Mouse (Mus musculus): ENCODE measurements around the gene Tubb5. TPM values are rescaled to one million over a fixed set of nuclear protein-coding genes. Genes with fewer than 3 reads are reported as not detected.
A peak's percentile ranks its signal among the peaks of the same experiment; 100 is the strongest.
"Not testable (repeated sequence)": the region's sequence is repeated elsewhere in the genome, so short reads cannot be mapped to it uniquely, and the experiment has no call there.

Gene Tubb5
- total and polyA plus RNA-seq, 2 experiments from 2014 or later: 2,151 to 3,707 TPM

DNA sequence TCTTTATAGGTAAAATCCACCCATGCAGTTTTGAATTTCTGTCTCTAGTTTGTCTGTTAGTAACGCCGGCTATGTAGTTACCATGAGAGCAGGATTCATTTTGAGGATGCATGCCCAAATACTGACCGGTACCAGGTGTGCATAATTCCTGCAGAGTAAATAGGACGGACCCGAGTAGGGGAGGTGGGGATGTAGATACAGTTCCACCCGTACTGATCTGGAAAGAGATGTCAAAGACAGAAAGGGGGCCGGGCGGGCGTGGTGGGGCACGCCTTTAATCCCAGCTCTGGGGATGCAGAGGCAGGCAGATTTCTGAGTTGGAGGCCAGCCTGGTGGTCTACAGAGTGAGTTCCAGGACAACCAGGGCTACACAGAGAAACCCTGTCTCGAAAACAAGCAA lies 3.9 kb upstream of the Tubb5 start:
- WGBS: 13% methylated on average over 11 of the region's 11 CpGs
- Histone ChIP-seq H3K36me3 (ENCODE audit: insufficient read depth) (peaks cover 17% of the 10 kb centered on the region), H3K4me3 (ENCODE audit: low read depth, low read length) (peak overlapping the region; percentile 64), H3K4me1 (ENCODE audit: insufficient read depth) (peaks cover 10% of the 10 kb centered on the region; the same call in 1 of the 2 replicates), H3K9ac (peak overlapping the region; percentile 53), H3K4me2 (ENCODE audit: low read depth) (peak overlapping the region; percentile 67), H3K27ac (ENCODE audit: low read depth, low read length) (peak overlapping the region; percentile 67; the same call in 1 of the 2 replicates), H3K9me3 (ENCODE audit: low read length) (no peaks in the 10 kb centered on the region), H3K27me3 (ENCODE audit: insufficient read depth, low read length) (no peaks in the 10 kb centered on the region)
- DNase-seq: no peak
- TF ChIP-seq CTCF (IDR thresholded peaks at IDR 0.05; ENCODE audit: low read depth): no peak
- no peak for ATAC-seq

DNA sequence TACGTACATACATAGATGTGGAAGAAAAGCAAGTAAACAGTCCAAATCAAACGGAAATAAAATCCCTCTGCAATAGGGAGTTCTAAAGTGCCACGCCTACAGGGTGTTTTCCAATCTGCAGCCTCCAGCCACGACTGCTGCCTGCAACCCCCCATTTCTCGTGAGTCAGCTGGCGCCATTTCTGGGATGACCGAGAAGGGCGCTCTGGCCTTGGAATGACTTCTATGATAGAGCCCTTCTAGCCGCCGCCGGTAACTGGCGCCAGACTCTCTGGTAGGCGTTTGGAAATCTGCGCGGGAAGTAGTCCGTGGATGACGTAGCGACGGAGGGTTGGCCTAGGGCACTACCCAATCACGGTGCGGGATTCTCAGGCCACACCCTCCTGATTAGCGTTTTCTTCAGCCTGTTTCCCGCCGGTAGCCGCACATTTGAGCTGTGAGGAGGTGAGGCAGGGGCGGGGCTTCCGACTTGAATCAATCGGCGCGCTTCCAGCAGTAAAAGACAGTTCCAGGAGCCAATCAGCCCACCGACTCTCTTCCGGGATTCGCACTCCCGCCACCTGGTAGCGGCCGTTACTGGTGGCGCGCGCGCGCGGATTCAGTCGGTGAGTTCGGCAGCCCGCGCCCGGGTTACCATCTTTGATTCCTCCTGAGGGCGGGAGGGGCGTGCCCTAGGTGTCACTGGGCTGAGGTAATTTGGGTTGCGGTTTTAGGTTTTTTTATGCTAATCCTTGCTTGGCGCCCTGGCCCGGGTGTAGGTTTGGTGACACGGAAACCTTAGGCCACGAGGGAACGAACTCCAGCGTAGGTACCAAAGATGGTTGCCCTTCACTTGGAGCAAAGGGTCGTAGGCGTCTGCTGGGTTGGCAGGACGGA lies 3.2 kb upstream of the Tubb5 start, which contains the start of gene Mdc1:
TSS of gene Mdc1 (plus strand) at position 440 of the 875 bp plus-strand sequence.
- Histone ChIP-seq H3K27me3 (ENCODE audit: insufficient read depth, low read length) (no peaks in the 10 kb centered on the region), H3K9ac (peak within 1 kb of the TSS; percentile 53), H3K9me3 (ENCODE audit: low read length) (no peaks in the 10 kb centered on the region), H3K4me3 (ENCODE audit: low read depth, low read length) (peak within 1 kb of the TSS; percentile 64), H3K27ac (ENCODE audit: low read depth, low read length) (peak within 1 kb of the TSS; percentile 67), H3K4me2 (ENCODE audit: low read depth) (peak within 1 kb of the TSS; percentile 67), H3K4me1 (ENCODE audit: insufficient read depth) (peaks cover 10% of the 10 kb centered on the region; the same call in 1 of the 2 replicates), H3K36me3 (ENCODE audit: insufficient read depth) (peaks cover 13% of the 10 kb centered on the region)
- peak; percentile 63 for TF ChIP-seq CTCF (IDR thresholded peaks at IDR 0.05; ENCODE audit: low read depth)
- ATAC-seq (peak; percentile 89), DNase-seq (peak; percentile 100)
- WGBS: under 1% methylated on average over 59 of the region's 59 CpGs

- peak overlapping the region; percentile 44 for H3K4me2 ChIP-seq (ENCODE audit: low read depth)
- peaks cover 10% of the 10 kb centered on the region for H3K36me3 ChIP-seq (ENCODE audit: insufficient read depth)
- H3K9ac ChIP-seq: 0 out of 2 replicates have a peak overlapping the region, but pooled peaks have one; percentile 4
- peak overlapping the region; percentile 64 for H3K4me3 ChIP-seq (ENCODE audit: low read depth, low read length)
- peaks cover 15% of the 10 kb centered on the region; the same call in 1 of the 2 replicates for H3K4me1 ChIP-seq (ENCODE audit: insufficient read depth)
- ATAC-seq (no peak), DNase-seq (no peak)
- no peaks in the 10 kb centered on the region for H3K9me3 ChIP-seq (ENCODE audit: low read length)
- no peak for TF ChIP-seq CTCF (IDR thresholded peaks at IDR 0.05; ENCODE audit: low read depth)
- peak overlapping the region; percentile 42 for H3K27ac ChIP-seq (ENCODE audit: low read depth, low read length)
- WGBS: 56% methylated on average over 14 of the region's 14 CpGs
- no peaks in the 10 kb centered on the region for H3K27me3 ChIP-seq (ENCODE audit: insufficient read depth, low read length)
Measured at GRCm38 (mm10) chr17:35840561-35840960, 2.5 kb upstream of the Tubb5 start.

DNA sequence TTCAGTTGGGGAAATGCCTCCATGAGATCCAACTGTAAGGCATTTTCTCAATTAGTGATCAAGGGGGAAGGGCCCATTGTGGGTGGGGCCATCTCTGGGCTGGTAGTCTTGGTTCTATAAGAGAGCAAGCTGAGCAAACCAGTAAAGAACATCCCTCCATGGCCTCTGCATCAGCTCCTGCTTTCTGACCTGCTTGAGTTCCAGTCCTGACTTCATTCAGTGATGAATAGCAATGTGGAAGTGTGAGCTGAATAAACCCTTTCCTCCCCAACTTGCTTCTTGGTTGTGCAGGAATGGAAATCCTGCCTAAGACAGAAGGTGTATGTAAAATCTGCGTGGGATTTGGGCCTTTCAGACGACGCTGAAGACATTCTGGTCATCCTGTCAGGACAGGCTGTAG lies 896 bp upstream of the Tubb5 start:
- WGBS: 45% methylated on average over 3 of the region's 3 CpGs
- Histone ChIP-seq H3K4me3 (ENCODE audit: low read depth, low read length) (peak overlapping the region; percentile 90), H3K36me3 (ENCODE audit: insufficient read depth) (peaks cover 21% of the 10 kb centered on the region), H3K4me2 (ENCODE audit: low read depth) (peak overlapping the region; percentile 77), H3K27ac (ENCODE audit: low read depth, low read length) (peak overlapping the region; percentile 98), H3K9ac (peak overlapping the region; percentile 93), H3K4me1 (ENCODE audit: insufficient read depth) (peaks cover 18% of the 10 kb centered on the region; the same call in 1 of the 2 replicates)
- peak; percentile 41 for DNase-seq
- not testable (repeated sequence) for ATAC-seq; H3K27me3 ChIP-seq (ENCODE audit: insufficient read depth, low read length); H3K9me3 ChIP-seq (ENCODE audit: low read length)

GRCm38 (mm10) chr17:35838570-35838969 lies 464 bp upstream of the Tubb5 start:
- H3K4me2 ChIP-seq (ENCODE audit: low read depth): peak overlapping the region; percentile 77
- no peaks in the 10 kb centered on the region for H3K27me3 ChIP-seq (ENCODE audit: insufficient read depth, low read length)
- peak overlapping the region; percentile 93 for H3K9ac ChIP-seq
- H3K4me3 ChIP-seq (ENCODE audit: low read depth, low read length): peak overlapping the region; percentile 90
- H3K4me1 ChIP-seq (ENCODE audit: insufficient read depth): peaks cover 21% of the 10 kb centered on the region; the same call in 1 of the 2 replicates
- no peaks in the 10 kb centered on the region for H3K9me3 ChIP-seq (ENCODE audit: low read length)
- 2% methylated on average over 5 of the region's 5 CpGs for WGBS
- no peak for DNase-seq
- ATAC-seq: no peak
- H3K27ac ChIP-seq (ENCODE audit: low read depth, low read length): peak overlapping the region; percentile 98
- no peak for TF ChIP-seq CTCF (IDR thresholded peaks at IDR 0.05; ENCODE audit: low read depth)
- H3K36me3 ChIP-seq (ENCODE audit: insufficient read depth): peaks cover 25% of the 10 kb centered on the region

- Histone ChIP-seq H3K27me3 (ENCODE audit: insufficient read depth, low read length) (no peaks in the 10 kb centered on the region), H3K9ac (peak overlapping the region; percentile 93), H3K4me1 (ENCODE audit: insufficient read depth) (peaks cover 26% of the 10 kb centered on the region; the same call in 1 of the 2 replicates), H3K4me3 (ENCODE audit: low read depth, low read length) (peak overlapping the region; percentile 90), H3K27ac (ENCODE audit: low read depth, low read length) (peak overlapping the region; percentile 98), H3K4me2 (ENCODE audit: low read depth) (peak overlapping the region; percentile 77), H3K36me3 (ENCODE audit: insufficient read depth) (peaks cover 35% of the 10 kb centered on the region), H3K9me3 (ENCODE audit: low read length) (no peaks in the 10 kb centered on the region)
- TF ChIP-seq CTCF (IDR thresholded peaks at IDR 0.05; ENCODE audit: low read depth): no peak
- under 1% methylated on average over 18 of the region's 18 CpGs for WGBS
- peak; percentile 78 for DNase-seq
- ATAC-seq: peak; percentile 8; the same call in 1 of the 2 replicates
Measured at GRCm38 (mm10) chr17:35837487-35837886, 619 bp downstream of the Tubb5 start.

GRCm38 (mm10) chr17:35836991-35837422 lies 1.1 kb downstream of the Tubb5 start:
- under 1% methylated on average over 25 of the region's 25 CpGs for WGBS
- Histone ChIP-seq H3K9ac (peak overlapping the region; percentile 93), H3K4me1 (ENCODE audit: insufficient read depth) (peaks cover 23% of the 10 kb centered on the region; the same call in 1 of the 2 replicates), H3K27me3 (ENCODE audit: insufficient read depth, low read length) (no peaks in the 10 kb centered on the region), H3K4me3 (ENCODE audit: low read depth, low read length) (peak overlapping the region; percentile 90), H3K9me3 (ENCODE audit: low read length) (no peaks in the 10 kb centered on the region), H3K4me2 (ENCODE audit: low read depth) (peak overlapping the region; percentile 77), H3K27ac (ENCODE audit: low read depth, low read length) (peak overlapping the region; percentile 98), H3K36me3 (ENCODE audit: insufficient read depth) (peaks cover 40% of the 10 kb centered on the region)
- TF ChIP-seq CTCF (IDR thresholded peaks at IDR 0.05; ENCODE audit: low read depth): no peak
- peak; percentile 30 for ATAC-seq
- peak; percentile 94 for DNase-seq
